Mouse (Mus musculus): Measurements from ENCODE around the gene Gdpgp1.

Gdpgp1 gene

DNA sequence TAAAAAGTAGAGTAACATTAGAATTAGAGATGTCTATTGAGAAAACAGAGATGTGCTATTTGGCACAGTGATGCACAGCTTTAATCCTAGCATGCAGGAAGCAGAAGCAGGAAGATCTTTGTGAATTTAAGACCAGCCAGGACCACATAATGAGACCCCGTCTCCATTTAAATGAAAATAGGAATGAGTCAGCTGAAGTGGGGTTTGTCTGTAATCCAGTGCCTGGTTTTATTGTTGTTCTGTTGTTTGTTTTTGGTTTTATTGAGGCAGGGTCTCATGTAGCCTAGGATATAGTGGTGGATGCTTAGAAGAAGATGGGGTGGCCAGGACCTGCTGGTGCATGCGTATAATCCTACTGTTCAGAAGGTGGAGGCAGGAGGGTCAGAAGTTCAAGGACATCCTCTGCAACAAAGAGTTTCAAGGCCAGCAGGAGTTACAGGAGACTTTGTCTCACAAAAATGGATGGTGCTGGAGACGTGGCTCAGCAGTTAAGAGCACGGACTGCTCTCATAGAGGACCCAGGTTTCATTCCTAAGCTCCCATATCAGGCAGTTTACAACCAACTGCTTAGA lies 11.4 kb upstream of the Gdpgp1 start:
- no peak for DNase-seq (ENCODE audit: low spot score in 2 of 2)

GRCm38 (mm10) chr7:80227065-80227464 lies 5.6 kb upstream of the Gdpgp1 start:
- DNase-seq (ENCODE audit: low spot score in 2 of 2): no peak

- no peak for DNase-seq (ENCODE audit: low spot score in 2 of 2)
Measured at GRCm38 (mm10) chr7:80230196-80230595, 2.5 kb upstream of the Gdpgp1 start.

DNA sequence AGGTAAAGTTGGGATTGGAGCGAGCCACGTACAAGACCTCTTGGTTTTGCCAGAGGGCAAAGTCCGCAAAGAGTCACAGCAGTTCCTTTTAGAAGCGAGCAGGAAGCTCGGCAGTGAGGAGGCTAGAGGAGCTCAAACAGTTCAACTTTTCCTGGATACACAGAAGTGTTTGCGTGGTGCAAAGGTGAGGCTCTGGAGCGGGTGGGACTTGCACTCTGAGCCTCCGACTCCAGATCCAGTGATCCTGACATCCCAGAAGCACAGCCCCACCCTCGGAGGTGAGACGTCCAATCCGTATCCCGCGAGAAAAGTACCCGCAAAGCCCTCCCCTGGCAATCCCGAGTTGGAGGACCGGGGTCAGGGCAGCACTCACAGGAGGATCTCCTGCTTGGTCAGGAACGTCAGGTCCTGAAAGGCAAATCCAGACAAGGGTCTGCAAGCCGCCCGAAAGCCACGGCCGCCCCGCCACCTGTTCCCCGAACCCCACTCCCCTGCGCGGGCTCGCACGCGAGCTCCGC lies 635 bp upstream of the Gdpgp1 start:
- DNase-seq (ENCODE audit: low spot score in 2 of 2): no peak

DNA sequence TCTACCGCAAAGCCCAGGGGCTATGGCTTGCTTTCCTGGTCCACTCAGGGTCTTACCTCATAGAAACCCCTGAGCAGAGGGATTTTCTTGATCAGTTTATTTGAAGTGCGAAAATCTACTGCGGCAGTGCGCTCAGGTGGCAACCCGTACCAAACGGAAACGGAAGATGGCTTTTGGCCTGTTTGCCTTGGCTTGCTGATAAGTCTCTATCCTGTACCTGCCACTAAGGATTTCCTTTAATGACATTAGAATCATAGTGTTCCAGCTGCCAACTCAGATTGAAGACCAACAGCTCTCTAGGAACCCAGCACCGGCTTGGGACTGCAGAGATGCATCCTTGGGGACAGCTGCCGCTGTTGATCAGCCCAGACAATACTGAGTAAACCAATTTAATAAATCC lies 1.1 kb downstream of the Gdpgp1 start:
- no peak for DNase-seq (ENCODE audit: low spot score in 2 of 2)

GRCm38 (mm10) chr7:80238542-80238941 lies 5.9 kb downstream of the Gdpgp1 start:
- DNase-seq (ENCODE audit: low spot score in 2 of 2): no peak

DNA sequence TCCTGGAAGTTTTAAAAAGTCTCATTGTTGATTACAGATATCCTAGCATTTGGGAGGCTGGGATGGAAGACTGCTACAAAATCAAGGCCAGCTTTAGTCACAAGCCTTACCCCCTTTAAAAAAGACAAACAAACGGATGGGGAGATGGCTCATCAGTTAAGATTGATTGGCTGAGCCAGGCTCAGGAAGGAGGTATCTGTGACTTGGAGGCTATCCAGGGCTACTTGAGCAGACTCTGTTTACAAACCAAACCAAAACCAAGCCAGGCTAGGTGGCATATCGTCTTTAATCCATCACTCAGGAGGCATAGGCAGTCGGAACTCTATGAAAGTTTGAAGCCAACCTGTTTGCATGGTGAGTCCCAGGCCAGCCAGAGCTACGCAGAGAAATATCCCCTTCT lies 9.0 kb downstream of the Gdpgp1 start:
- no peak for DNase-seq (ENCODE audit: low spot score in 2 of 2)

- DNase-seq (ENCODE audit: low spot score in 2 of 2): no peak
Measured at GRCm38 (mm10) chr7:80244851-80245250, 12.2 kb downstream of the Gdpgp1 start.

- peak; percentile 90 to 96 for DNase-seq (ENCODE audit: low spot score in 2 of 2)
Measured at GRCm38 (mm10) chr7:80246148-80246721, 13.6 kb downstream of the Gdpgp1 start, which contains the start of gene Ttll13. Ttll13 (plus strand) TSS chr7:80246376.

DNA sequence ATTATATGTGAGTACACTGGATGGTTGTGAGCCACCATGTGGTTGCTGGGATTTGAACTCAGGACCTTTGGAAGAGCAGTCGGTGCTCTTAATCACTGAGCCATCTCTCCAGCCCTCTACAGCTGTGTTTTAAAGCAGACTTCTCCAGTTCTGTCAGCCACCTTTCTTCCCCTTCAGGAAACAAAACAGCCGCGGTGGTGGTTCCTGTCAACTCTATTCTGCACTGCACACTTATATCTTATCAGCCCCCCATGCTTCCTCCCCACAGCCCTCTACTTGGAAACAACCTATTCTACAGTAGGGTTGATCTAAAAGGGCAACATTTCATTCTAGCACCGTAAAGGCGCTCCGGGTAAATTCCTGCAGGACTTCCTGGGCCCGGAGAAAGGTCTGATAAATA lies 14.2 kb downstream of the Gdpgp1 start:
- DNase-seq (ENCODE audit: low spot score in 2 of 2): no peak

- DNase-seq (ENCODE audit: low spot score in 2 of 2): no peak
Measured at GRCm38 (mm10) chr7:80252437-80252836, 19.8 kb downstream of the Gdpgp1 start.

DNA sequence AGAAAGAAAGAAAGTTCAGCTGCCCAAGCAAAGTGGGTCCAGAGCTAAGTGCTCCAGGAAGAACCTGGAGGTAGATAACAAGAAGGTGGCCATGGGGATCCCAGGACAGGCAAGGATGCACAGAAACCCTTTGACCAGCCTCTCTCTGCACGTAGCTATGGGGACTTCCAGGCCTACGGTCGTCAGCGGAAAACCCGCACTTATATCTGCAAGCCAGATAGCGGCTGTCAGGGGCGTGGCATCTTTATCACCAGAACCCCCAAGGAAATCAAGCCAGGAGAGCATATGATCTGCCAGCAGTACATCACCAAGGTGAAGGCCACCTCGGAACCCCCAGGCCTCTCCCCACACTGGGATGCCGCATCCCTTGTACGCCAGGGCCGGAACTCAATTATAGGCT lies 20.2 kb downstream of the Gdpgp1 start:
- DNase-seq (ENCODE audit: low spot score in 2 of 2): no peak

- no peak for DNase-seq (ENCODE audit: low spot score in 2 of 2)
Measured at GRCm38 (mm10) chr7:80255981-80256380, 23.3 kb downstream of the Gdpgp1 start.

- DNase-seq (ENCODE audit: low spot score in 2 of 2): no peak
Measured at GRCm38 (mm10) chr7:80257706-80258105, 25.0 kb downstream of the Gdpgp1 start.

- DNase-seq (ENCODE audit: low spot score in 2 of 2): peak; percentile 53 to 79
Measured at GRCm38 (mm10) chr7:80260625-80261371, 28.1 kb downstream of the Gdpgp1 start, which contains the start of gene Ngrn. Ngrn (plus strand) TSS chr7:80261215.

- no peak for DNase-seq (ENCODE audit: low spot score in 2 of 2)
Measured at GRCm38 (mm10) chr7:80261372-80261990, 28.8 kb downstream of the Gdpgp1 start.

GRCm38 (mm10) chr7:80264606-80265005 lies 31.9 kb downstream of the Gdpgp1 start:
- DNase-seq (ENCODE audit: low spot score in 2 of 2): no peak

GRCm38 (mm10) chr7:80267764-80268163 lies 35.1 kb downstream of the Gdpgp1 start:
- no peak for DNase-seq (ENCODE audit: low spot score in 2 of 2)

- peak; percentile 95 to 97 for DNase-seq (ENCODE audit: low spot score in 2 of 2)
Measured at GRCm38 (mm10) chr7:80268897-80269750, 36.5 kb downstream of the Gdpgp1 start, which contains the start of gene Vps33b. Vps33b (plus strand) TSS chr7:80269649.

DNA sequence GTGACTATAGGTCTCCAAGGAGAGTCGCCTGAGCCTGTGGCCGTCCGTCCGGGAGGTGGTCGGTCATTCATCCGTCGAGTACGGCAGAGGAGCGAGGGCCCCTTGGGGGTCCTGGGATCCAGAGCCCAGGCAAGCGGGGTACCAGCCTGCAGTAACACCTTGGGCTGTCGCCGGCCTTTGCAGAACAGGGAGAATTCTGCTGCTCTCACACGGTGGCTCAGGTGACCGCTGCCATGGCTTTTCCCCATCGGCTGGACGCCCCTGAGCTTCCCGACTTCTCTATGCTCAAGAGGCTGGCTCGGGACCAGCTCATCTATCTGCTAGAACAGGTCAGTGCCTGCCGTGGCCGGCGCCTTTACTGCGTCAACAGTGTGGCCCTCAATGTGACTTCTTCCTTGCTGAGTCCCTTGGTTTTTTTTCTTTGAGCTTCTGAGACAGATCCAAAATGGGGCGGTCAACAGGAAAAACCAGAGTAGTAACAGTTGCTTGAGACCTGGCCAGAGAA lies 37.1 kb downstream of the Gdpgp1 start:
- no peak for DNase-seq (ENCODE audit: low spot score in 2 of 2)

GRCm38 (mm10) chr7:80273456-80273855 lies 40.8 kb downstream of the Gdpgp1 start:
- DNase-seq (ENCODE audit: low spot score in 2 of 2): no peak

Data from cerebellum, postnatal 4 days (tissue).